Mouse (Mus musculus) lung, postnatal 25 days (tissue): ENCODE measurements around the gene Olfr1396.
A peak's percentile ranks its signal among the peaks of the same experiment; 100 is the strongest.
"Not testable (repeated sequence)": the region's sequence is repeated elsewhere in the genome, so short reads cannot be mapped to it uniquely, and the experiment has no call there.

Experiments
- DNase-seq: peaks from one replicate; pipeline ENCODE4 v3.0.0; 2022; ENCODE audit warnings: low spot score

Olfr1396 gene

DNA sequence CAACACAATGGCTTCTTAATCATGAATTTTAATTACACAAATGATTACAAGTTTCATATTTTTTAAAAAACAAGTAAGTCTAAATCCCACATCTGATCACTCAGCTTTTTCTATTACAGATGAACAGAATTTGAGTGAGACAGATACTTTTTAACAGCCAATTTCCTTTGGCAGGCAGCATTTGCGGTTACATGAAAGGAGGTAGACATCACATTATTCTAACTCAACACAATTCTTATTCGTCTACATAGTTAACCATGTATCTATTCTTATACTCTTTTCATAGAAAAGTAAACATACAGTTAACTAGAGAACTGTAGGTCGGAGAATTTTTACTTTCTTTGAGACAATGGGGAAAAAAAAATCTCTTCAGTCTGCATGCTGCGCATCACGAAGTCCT is 24.1 kb downstream of the Olfr1396 start:
- DNase-seq, result no peak

DNA sequence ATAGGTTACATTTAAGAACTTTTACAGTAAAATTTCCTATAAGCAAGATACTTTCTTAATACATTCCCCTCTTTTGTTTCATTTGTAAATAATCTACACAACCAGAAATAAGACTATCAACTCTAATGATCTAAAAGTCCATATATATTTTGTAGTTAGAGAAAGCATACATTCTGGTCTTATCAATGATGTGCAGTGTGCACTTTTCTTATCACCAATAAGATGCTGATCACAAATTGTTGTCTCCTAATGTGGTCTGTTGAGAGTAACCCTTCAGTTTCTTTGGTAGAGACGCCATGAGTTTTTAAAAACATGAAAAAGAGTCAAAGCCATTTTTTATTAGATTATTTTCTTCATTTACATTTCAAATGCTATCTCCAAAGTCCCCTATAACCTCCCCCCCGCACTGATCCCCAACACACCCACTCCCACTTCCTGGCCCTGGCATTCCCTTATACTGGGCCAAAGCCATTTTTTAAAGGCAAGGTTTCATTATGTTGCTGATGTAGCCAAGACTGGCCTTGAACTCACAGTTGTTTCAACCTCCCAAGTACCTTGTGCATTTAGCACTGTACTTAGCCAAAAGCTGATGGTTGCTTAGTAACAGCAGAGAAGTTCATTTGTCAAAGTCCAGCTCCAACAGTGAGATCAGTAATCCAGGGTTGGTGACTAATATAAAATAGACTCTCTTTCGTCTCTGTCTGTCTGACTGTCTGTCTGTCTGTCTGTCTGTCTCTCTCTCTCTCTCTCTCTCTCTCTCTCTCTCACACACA is 24.8 kb downstream of the Olfr1396 start:
- DNase-seq, result no peak

DNA sequence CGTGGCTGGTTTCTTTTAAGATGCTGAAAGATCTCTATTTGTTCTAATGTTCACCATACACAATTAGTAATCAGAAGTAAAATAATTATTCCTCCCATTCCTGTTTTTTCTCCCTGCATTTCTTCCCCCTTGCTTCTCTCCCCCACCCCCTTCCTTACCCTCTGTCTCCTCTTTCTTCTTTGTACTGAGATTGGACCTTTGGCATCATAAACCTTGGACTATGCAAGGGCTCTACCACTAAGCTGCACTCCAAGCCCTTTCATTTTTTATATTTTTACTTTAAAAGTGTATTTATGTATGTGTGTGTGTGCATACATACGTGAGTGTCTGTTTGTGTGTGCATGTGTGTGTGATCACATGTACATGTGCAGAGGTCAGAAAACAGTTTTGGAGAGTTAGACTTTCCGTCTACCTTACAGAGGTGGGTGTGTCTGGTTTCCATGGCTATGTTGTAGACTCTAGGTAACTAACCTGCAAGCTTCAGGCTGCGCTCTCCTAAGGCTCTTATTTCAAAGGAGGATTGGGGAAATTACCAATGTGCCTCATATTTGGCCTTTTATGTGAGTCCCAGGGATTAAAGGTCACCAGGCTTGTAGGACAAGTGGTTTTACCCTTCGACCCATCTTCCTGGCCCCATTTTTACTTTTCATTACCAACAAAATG is 25.6 kb downstream of the Olfr1396 start:
- DNase-seq, result no peak

DNA sequence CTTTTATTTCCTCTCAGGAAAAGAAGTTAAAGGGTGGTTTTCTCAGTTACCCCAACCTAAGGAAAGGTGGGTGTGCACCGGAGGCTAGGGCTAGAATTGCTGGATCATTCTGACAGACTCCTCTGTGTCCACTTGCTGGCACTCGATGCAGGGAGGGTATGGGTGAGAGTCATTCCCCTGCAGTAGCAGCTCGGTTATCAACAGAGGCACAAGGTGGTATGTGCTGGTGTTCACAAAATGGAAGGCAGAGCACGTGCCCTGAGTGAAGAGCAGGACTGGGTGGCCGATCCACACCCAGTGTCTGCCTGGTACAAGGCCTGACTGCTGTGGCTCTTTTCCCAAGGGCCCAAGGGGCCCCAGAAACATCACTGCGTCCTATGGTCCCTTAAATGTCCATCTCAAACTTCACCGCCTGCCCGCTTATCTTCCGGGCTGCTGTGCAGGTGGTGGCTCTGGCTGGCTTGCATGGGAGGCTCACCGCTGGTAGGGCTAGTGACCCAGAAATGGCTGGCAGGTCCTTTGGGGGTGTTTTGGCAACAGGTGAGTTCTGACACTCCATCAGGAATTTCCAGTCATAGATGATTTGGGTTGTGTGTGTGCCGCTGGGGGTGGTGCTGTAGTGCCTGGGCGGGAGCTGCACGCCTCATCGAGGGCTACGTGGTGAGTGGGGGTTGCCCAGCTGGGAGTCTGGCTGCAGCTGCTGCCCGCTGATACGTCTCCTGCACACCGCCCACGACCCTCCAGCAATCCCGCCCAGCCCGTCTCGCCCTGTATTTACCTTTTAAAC is 26.7 kb downstream of the Olfr1396 start:
- no peak for DNase-seq

DNA sequence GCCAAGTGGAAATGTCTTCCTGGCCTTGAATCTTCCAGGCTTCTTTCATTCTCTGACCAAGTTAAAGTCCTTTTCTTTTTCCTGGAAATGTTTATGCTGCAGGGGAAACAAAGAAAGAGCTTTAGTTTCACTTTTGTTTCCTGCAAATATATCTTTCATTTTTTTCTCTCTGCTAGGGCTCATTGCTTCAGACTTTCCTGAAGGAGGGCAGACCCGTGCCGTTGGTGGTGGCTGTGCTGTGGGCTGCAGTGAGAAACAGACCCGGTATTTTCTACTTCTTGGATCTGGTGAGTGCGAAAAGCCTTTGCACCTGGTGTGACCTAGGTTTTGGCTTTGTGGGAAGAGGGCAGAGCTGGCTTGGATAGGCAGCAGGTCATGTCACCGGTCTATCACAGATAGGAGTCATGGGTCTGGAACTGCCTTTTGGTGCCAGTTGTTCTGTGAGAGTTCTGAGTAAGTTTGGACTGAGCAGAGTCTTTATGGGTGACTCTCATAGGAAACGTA is 27.8 kb downstream of the Olfr1396 start:
- DNase-seq, result no peak

DNA sequence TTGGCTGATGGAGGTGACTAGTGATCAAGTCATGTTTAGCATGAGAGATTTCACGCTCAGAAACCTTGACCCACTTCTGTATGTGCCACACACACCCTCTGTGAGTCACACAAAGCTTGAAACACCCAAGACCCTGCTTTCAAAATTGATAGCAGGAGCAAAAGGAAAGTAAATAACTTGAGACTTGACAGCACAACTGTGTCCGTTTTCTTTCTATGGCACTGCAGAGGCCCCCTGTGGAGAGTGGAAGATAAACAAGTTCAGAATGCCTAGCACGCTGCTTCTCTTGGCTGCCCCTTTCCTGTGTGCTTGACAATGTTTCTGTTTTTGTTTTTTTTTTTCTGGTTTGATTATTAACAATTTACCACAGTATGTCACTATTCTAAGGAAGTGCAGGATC is 29.8 kb downstream of the Olfr1396 start:
- peak; percentile 46 for DNase-seq

DNA sequence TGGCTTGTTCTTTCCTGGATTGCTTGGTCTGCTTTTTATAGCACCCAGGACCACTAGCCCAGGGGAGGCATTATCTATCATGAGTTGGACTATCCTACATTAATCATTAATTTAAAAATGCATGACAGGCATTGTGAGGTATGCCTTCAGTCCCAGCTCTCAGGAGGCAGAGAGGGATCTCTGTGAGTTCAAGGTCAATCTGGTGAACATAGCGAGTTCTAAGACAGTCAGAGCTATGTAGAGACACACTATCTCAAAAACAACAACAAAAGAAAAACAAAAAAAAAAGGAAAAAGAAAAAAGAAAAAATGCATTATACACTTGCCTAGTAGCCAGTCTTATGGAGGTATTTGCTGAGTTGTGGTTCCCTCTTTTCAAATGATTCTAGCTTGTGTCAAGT is 30.3 kb downstream of the Olfr1396 start:
- no peak for DNase-seq

DNA sequence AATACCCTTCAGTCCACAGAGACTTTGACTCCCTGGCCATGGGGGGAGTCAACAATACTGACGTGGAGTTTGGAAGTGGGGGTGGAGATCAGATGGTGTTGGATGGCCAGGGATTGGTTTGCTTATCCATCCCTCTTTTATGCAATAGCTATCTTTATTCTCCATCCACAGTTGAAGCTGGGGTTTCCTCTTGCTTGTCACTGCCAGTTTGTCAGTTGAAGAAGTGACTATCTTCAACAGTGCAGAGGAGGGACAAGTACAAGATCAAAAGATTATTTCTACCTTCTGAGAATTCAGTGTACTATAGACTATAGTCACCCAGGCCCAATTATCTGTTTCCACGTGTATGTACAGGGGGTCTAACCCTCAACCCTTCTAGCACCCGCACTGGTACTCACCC is 30.9 kb downstream of the Olfr1396 start:
- DNase-seq, result no peak

DNA sequence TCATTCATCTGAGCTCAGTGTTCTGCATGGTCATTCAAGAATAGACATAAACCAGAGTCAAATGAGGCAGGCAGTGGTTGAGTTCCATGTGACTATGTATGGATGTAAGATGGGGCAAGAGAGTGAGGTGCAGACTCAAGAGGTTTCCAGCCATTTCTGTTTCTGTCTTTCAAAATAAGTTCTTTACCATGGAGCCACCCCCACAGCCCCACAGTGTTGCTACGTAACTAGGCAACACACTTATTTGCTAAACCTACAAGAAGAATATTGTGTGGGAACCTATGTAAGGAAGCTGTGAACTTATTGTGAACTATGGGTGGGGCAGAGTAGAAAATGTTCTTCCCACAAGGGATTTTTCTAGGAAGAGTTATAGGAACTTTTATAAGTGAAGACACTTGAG is 31.5 kb downstream of the Olfr1396 start:
- peak; percentile 53 for DNase-seq

DNA sequence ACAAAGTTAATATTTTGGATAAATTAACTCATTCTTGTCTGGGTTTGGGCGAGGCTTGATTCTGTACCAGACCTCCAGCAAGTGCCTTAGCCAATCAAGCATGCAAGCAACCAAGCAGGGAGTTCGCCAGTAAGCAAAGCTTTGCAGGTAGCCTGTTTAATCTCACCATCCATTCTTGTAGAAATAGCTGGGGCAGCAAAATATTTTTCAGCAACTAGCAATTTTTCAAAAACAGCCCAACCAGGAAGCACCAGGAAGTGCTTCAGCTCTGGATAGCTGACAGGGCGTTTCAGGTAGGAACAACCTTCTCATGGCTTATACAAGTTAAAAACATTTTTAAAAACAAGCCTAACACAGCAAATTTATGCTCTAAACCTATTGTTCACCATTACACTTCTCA is 32.8 kb downstream of the Olfr1396 start:
- DNase-seq, result no peak

DNA sequence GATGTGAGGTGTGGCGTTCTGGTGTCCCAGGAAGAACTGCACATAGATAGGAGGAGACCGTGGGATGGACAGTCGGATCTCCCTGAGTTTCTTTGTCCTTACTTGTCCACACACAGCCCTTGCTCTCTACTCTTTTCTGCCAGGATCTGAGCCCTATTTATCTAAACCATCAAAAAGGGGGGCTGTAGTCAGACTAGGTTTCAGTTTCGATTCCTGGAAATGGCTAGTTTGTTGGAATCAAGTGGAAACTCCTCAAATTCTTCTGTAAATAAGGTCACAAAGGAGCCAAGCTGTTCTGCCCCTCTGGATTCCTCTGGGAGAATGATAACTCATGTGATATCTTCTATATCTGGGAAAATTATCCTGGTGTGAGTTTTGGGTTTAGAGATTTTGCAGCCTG is 33.3 kb downstream of the Olfr1396 start:
- no peak for DNase-seq

DNA sequence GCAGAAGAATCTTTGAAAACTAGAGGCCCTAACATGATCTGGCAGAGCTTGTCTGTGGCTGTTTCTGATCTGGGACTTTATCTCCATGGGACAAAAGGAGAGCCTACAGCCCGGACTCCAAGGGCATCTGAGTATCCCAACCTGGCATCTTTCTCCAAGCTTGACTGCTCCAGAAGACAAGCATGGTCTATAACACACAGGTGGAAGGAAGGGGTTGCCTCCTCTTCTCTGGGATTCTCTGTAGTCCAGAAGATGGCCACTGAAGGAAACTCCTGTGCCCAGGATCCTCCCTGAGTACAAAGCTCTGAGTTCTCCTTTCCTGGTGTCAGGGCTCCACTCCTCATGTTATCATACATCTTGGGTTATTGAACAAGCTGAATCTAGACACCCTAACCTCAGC is 34.0 kb downstream of the Olfr1396 start:
- no peak for DNase-seq

DNA sequence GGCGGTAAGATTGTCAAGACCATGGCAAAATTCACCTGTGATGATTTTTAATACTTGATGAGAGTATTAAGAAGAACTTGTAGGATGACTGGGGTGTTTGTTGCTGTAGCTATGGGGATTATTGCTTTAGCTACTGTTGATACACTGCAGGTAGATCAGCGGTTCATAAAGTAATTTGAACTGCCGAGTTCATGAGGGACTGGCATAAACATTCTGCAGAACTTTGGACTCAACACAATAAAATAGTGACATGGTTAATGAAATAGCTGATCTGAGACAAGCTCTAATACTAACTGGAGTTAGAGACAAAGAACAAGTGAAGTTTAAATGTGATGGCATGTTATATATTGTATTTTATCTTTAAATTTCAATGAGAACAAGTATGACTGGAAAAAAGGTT is 36.0 kb downstream of the Olfr1396 start:
- no peak for DNase-seq

DNA sequence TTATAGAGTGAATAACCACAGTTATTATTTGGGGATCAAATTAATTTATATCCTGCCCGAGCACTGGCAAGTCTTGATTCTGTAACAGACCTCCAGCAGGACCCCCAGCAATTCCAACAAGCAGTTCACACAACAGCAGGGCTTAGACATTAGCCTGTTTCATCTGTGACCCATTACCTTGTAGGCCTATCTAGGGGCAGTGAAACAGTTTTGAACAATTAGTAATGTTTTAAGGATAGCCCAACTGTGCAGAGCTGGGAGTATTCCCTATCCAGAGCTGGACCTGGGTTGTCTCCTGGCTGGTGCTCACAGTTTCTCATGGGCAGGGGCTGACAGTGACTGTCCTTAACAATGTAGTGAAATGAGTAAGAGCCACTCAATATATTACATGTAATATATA is 37.7 kb downstream of the Olfr1396 start:
- no peak for DNase-seq

DNA sequence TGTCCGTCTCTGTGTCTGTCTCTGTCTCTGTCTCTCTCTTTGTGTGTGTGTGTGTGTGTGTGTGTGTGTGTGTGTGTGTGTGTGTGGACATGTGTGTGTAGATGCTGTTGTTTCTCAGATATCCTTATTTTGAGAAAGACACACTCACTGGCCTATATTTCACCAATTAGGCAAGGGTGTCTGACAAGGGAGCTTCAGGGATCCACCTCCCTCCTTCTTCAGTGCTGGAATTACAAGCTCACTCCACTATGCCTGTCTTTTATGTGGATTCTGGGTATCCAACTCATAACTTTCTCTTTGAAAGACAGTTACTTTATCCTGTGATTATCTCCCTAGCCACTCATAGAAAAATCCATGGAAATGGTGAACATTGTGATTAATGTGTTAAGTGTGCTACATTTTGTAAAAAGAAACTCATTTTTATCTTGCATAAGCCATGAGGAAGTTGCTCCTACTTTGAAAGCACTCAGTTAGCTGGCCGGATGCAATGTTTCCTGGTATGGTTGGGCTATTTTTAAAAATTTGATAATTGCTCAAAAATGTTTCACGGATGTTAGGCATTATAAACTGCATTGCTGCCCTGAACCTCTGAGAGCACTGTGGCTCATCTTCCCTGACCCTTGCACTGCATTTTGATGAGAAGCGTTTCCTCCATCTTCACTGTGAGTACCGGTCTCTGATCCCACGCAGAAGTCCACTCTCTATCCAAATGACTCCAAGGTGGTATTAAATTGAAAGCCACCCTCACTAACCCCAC is 38.5 kb downstream of the Olfr1396 start, which contains the start of gene Ifi47:
TSS of gene Ifi47 (plus strand) at position 587 of the 757 bp plus-strand sequence.
- DNase-seq, result peak; percentile 63

DNA sequence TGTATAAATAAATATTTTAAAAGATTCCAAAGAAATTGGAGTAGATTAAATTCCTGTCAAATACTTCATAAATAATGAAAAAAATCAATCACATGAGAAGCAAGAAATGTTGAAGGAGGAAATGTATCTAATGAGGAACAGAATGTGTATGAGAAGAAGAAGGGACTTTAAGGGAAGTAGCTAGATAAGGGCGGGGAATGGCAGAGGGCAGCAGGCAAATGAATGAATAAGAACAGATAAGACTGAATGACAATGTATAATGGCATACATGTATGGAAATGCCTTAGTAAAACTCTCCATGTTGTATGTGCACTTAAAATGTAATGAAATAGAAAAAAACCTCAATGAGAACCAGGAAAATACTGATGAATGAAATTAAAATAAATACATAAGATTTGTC is 46.3 kb downstream of the Olfr1396 start:
- no peak for DNase-seq

DNA sequence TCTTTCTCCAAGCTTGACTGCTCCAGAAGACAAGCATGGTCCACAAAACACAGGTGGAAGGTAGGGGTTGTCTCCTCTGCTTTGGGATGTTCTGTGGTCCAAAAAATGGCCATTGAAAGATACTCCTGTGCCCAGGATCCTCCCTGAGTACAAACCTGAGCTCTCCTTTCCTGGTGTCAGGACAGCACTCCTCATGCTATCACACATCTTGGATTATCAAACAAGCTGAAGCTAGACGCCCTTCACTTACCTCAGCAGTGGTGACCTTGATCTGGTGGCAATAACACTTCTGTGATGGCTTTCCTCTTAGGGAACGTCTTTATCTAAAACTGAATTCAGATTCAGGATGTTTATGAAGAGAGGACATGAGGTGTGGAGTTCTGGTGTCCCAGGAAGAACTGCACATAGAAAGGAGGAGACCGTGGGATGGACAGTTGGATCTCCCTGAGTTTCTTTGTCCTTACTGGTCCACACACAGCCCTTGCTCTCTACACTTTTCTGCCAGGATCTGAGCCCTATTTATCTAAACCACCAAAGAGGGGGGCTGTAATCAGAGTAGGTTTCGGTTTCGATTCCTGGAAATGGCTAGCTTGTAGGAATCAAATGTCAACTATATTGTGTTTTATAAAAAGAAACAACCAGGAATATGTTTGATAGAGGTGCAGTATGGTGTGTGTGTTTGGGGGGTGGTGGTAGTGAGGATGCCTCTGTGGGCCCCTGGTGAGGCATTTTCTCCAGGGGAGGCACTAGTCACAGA is 50.8 kb downstream of the Olfr1396 start, which contains the start of gene Tgtp2:
TSS of gene Tgtp2 (minus strand) at position 494 of the 757 bp plus-strand sequence.
- peak; percentile 31 for DNase-seq

DNA sequence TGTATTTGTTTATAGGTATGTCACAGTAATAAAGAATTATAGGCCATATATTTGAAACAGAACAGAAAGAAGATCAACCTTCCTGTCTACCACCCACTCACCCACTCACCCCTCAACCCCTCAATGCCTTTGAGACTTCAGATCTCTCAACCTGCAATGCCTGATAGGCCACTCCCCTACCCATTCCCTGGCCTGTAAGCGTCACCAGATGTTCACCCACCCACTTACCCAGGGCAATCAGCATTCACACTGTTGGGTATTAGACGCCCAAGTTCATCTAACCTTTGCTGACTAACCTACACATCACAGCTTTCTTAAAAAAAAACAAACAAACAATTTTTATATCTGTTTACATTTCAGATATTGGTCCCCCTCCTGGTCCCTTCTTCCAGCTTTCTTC is 52.8 kb downstream of the Olfr1396 start:
- not testable (repeated sequence) for DNase-seq

DNA sequence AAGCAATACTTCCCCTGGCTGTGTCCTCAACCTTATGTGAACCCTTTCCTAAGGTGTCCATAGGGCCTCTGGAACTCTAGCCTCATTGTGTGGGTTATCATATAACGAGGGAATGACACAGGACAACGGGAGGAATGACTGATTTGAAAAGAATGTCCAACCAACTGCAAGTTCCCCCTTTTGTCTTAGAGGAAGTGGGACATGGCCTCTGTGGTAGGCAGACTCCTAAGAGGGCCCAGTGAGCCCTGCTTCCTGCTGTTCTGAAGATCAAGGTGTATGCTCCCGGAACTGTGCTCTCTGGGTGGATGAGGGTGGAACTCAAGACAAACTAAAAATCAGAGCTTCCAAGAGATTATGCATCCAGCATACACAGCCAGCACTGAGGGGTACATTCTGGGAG is 54.6 kb downstream of the Olfr1396 start:
- DNase-seq, result not testable (repeated sequence)
